Mouse (Mus musculus) liver, embryonic 15.5 days (tissue): ENCODE results near the gene Cyp2t4. TPM values are rescaled to one million over a fixed set of nuclear protein-coding genes. Genes with fewer than 3 reads are reported as not detected.
A peak's percentile ranks its signal among the peaks of the same experiment; 100 is the strongest.

Experiments used
- ATAC-seq: fragments of 200-750 bp; cut with Nextera tagmentation; 2 replicates; pipeline ENCODE4 v1.8.0; 2017; ENCODE audit warnings: moderate number of reproducible peaks, mild to moderate bottlenecking, moderate library complexity; ENCODE audit not compliant: insufficient read depth
- H3K27ac ChIP-seq: fragments of 300-500 bp; sonication (generic); replicated peaks from 2 replicates; pipeline ENCODE4 v1.5.1; 2015; ENCODE audit warnings: mild to moderate bottlenecking, inconsistent platforms
- H3K27me3 ChIP-seq: fragments of 300-500 bp; sonication (generic); 2 replicates; pipeline ENCODE4 v1.6.1; 2015; ENCODE audit warnings: mild to moderate bottlenecking, inconsistent platforms
- H3K36me3 ChIP-seq: fragments of 300-500 bp; sonication (generic); replicated peaks from 2 replicates; pipeline ENCODE4 v1.6.1; 2015; ENCODE audit warnings: moderate library complexity, mild to moderate bottlenecking, inconsistent platforms
- H3K4me1 ChIP-seq: fragments of 300-500 bp; sonication (generic); replicated peaks from 2 replicates; pipeline ENCODE4 v1.6.1; 2015; ENCODE audit warnings: inconsistent platforms
- H3K4me2 ChIP-seq: fragments of 300-500 bp; sonication (generic); 2 replicates; pipeline ENCODE4 v1.6.1; 2015; ENCODE audit warnings: moderate library complexity, mild to moderate bottlenecking, inconsistent platforms
- H3K4me3 ChIP-seq: fragments of 300-500 bp; sonication (generic); replicated peaks from 2 replicates; pipeline ENCODE4 v1.5.1; 2015; ENCODE audit warnings: mild to moderate bottlenecking, inconsistent platforms
- H3K9ac ChIP-seq: fragments of 300-500 bp; sonication (generic); 2 replicates; pipeline ENCODE4 v1.6.1; 2015; ENCODE audit warnings: moderate library complexity, mild to moderate bottlenecking, inconsistent platforms
- H3K9me3 ChIP-seq: fragments of 300-500 bp; sonication (generic); replicated peaks from 2 replicates; pipeline ENCODE4 v1.6.1; 2016; ENCODE audit warnings: inconsistent platforms
- WGBS: fragments of 180-500 bp; shearing (Covaris S2); methylation state at CpG from one replicate; pipeline ENCODE4 v1.1.7; 2015; ENCODE audit warnings: mixed read lengths; ENCODE audit not compliant: insufficient replicate concordance; 5-methylcytosine and 5-hydroxymethylcytosine counted together
- polyA plus RNA-seq: library from polyadenylated mRNA; unstranded; fragments of >200 nt; fragmentation: Nextera tagmentation; extraction: Ambion mirVana; gene quantifications from 2 replicates; pipeline ENCODE4 v1.2.1, GENCODE M21; 2015

Cyp2t4 gene
- polyA plus RNA-seq, 1 experiment from 2014 or later, result not detected

GRCm38 (mm10) chr7:27170981-27171380 is 17.5 kb downstream of the Cyp2t4 start:
- no peak for ATAC-seq
- 70% methylated on average over 3 of the region's 3 CpGs for WGBS

GRCm38 (mm10) chr7:27174496-27174895 is 21.0 kb downstream of the Cyp2t4 start:
- Histone ChIP-seq H3K36me3 (peaks cover 16% of the 10 kb centered on the region; the same call in 1 of the 2 replicates), H3K9ac (no peak overlapping the region), H3K9me3 (no peaks in the 10 kb centered on the region), H3K4me1 (peaks cover 18% of the 10 kb centered on the region), H3K27ac (no peak overlapping the region), H3K4me3 (no peak overlapping the region), H3K4me2 (no peak overlapping the region), H3K27me3 (no peaks in the 10 kb centered on the region)
- WGBS, result 80% methylated on average over 15 of the region's 15 CpGs
- ATAC-seq, result no peak

More at GRCm38 (mm10) chr7:27170981-27171380, 17.5 kb downstream of the Cyp2t4 start:
- Histone ChIP-seq H3K4me3 (no peak overlapping the region), H3K36me3 (peaks cover 16% of the 10 kb centered on the region; the same call in 1 of the 2 replicates), H3K9me3 (no peaks in the 10 kb centered on the region), H3K4me2 (no peak overlapping the region), H3K4me1 (peaks cover 17% of the 10 kb centered on the region), H3K9ac (no peak overlapping the region), H3K27ac (no peak overlapping the region), H3K27me3 (no peaks in the 10 kb centered on the region)

- ATAC-seq, result no peak
- Histone ChIP-seq H3K4me2 (no peak overlapping the region), H3K27ac (no peak overlapping the region), H3K27me3 (no peaks in the 10 kb centered on the region), H3K9me3 (no peaks in the 10 kb centered on the region), H3K4me3 (no peak overlapping the region), H3K36me3 (peaks cover 16% of the 10 kb centered on the region; the same call in 1 of the 2 replicates), H3K9ac (no peak overlapping the region), H3K4me1 (peaks cover 22% of the 10 kb centered on the region)
- 85% methylated on average over 7 of the region's 7 CpGs for WGBS
Observed at GRCm38 (mm10) chr7:27174896-27175295, 21.4 kb downstream of the Cyp2t4 start.

- WGBS, result 19% methylated on average over 4 of the region's 4 CpGs
- Histone ChIP-seq H3K4me2 (peak overlapping the region; percentile 80), H3K36me3 (peaks cover 10% of the 10 kb centered on the region; the same call in 1 of the 2 replicates), H3K27me3 (no peaks in the 10 kb centered on the region), H3K4me1 (peaks cover 33% of the 10 kb centered on the region), H3K9me3 (no peaks in the 10 kb centered on the region), H3K27ac (peak overlapping the region; percentile 91), H3K9ac (peak overlapping the region; percentile 69), H3K4me3 (peak overlapping the region; percentile 89)
- ATAC-seq, result peak; percentile 4
Observed at GRCm38 (mm10) chr7:27177942-27178323, 24.4 kb downstream of the Cyp2t4 start.

GRCm38 (mm10) chr7:27178324-27179216 is 25.1 kb downstream of the Cyp2t4 start, which contains the start of gene Rab4b:
Rab4b (minus strand) TSS chr7:27178896.
- Histone ChIP-seq H3K4me2 (peak within 1 kb of the TSS; percentile 80), H3K9ac (peak within 1 kb of the TSS; percentile 69), H3K27ac (peak within 1 kb of the TSS; percentile 91), H3K4me1 (peaks cover 33% of the 10 kb centered on the region), H3K4me3 (peak within 1 kb of the TSS; percentile 89), H3K9me3 (no peaks in the 10 kb centered on the region), H3K27me3 (no peaks in the 10 kb centered on the region), H3K36me3 (0 out of 2 replicates have a peak, but pooled peaks cover 8% of the 10 kb centered on the region)
- under 1% methylated on average over 53 of the region's 53 CpGs for WGBS
- ATAC-seq, result peak; percentile 94

DNA sequence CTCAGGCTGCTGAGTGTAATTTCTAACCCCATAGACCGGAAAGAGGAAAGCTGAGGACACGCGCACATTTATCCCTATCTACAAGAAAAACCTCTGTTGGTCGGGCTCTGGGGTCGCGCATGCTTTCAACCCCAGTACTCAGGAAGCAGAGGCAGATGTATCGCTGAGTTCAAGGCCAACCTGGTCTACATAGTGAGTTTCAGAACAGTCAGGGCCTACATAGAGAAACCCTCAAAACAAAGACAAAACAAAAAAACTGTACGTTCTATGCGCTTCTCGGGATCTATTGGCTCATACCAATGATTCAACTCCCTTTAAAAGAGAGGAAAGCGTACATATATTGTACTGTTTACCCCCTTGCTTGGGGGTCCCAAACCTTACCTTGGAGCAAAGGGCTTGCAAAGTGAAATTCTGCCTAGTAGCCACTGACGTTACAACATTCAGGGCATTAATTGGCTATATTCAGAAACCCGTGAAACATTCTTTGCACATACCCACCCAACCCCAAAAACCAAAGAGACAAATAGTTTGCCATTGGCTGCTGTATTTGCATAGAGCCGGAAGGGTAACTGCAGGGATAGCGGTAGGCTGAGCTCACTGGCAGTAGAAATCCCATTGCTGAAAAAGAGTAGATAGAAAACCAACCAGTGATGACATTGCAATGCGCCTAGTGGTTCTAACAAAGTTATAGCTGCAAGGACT is 25.9 kb downstream of the Cyp2t4 start:
- 44% methylated on average over 16 of the region's 16 CpGs for whole genome bisulfite sequencing
- H3K27me3 ChIP-seq, result no peaks in the 10 kb centered on the region
- ATAC-seq, result no peak
- H3K27ac ChIP-seq, result peak overlapping the region; percentile 58
- H3K4me2 ChIP-seq, result peak overlapping the region; percentile 80
- H3K9me3 ChIP-seq, result no peaks in the 10 kb centered on the region
- H3K4me3 ChIP-seq, result peak overlapping the region; percentile 89
- H3K9ac ChIP-seq, result 0 out of 2 replicates have a peak overlapping the region, but pooled peaks have one; percentile 39
- H3K4me1 ChIP-seq, result peaks cover 33% of the 10 kb centered on the region
- H3K36me3 ChIP-seq, result peaks cover 7% of the 10 kb centered on the region; the same call in 1 of the 2 replicates

GRCm38 (mm10) chr7:27180036-27180435 is 26.5 kb downstream of the Cyp2t4 start:
- 62% methylated on average over 5 of the region's 5 CpGs for WGBS
- no peaks in the 10 kb centered on the region for H3K9me3 ChIP-seq
- H3K4me3 ChIP-seq, result no peak overlapping the region
- H3K36me3 ChIP-seq, result peaks cover 9% of the 10 kb centered on the region
- H3K9ac ChIP-seq, result no peak overlapping the region
- no peak overlapping the region for H3K4me2 ChIP-seq
- H3K27me3 ChIP-seq, result no peaks in the 10 kb centered on the region
- 0 out of 2 replicates have a peak overlapping the region, but pooled peaks have one; percentile 58 for H3K27ac ChIP-seq
- peaks cover 33% of the 10 kb centered on the region for H3K4me1 ChIP-seq
- no peak for ATAC-seq

- Histone ChIP-seq H3K4me2 (no peak within 1 kb of the TSS), H3K4me3 (no peak within 1 kb of the TSS), H3K27ac (0 out of 2 replicates have a peak within 1 kb of the TSS, but pooled peaks have one; percentile 58), H3K36me3 (peaks cover 20% of the 10 kb centered on the region), H3K27me3 (no peaks in the 10 kb centered on the region), H3K9ac (no peak within 1 kb of the TSS), H3K4me1 (peaks cover 33% of the 10 kb centered on the region), H3K9me3 (no peaks in the 10 kb centered on the region)
- ATAC-seq, result no peak
- 61% methylated on average over 14 of the region's 14 CpGs for WGBS
Observed at GRCm38 (mm10) chr7:27180837-27181695, 27.6 kb downstream of the Cyp2t4 start, which contains the start of the genes Gm21983 and Mia. Gm21983 (minus strand) TSS chr7:27181086. Mia (minus strand) TSS chr7:27181157.

DNA sequence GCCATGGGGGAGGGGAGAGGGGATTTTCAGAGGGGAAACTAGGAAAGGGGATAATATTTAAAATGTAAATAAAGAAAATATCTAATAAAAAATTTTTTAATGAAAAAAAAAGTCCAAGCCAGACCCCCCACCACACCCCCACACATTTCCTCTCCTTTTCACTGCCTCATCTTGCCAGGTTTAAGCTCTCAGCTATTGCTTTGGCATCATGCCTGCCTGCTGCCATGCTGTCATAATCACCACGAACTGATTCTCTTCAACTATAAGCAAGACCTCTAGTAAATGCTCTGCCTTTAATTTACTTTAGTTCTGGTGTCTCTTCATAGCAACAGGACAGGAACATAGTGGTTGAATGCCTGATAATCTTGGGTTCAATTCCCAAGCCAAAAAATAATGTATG is 29.0 kb downstream of the Cyp2t4 start:
- Histone ChIP-seq H3K36me3 (peaks cover 34% of the 10 kb centered on the region), H3K27ac (no peak overlapping the region), H3K4me1 (peaks cover 31% of the 10 kb centered on the region), H3K27me3 (no peaks in the 10 kb centered on the region), H3K9me3 (no peaks in the 10 kb centered on the region), H3K9ac (no peak overlapping the region), H3K4me2 (no peak overlapping the region), H3K4me3 (no peak overlapping the region)
- 57% methylated on average over 1 of the region's 1 CpGs for WGBS
- no peak for ATAC-seq

- WGBS, result 35% methylated on average over 3 of the region's 3 CpGs
- ATAC-seq, result no peak
- H3K36me3 ChIP-seq, result peaks cover 59% of the 10 kb centered on the region
Observed at GRCm38 (mm10) chr7:27184964-27185363, 31.4 kb downstream of the Cyp2t4 start.

More at GRCm38 (mm10) chr7:27184964-27185363, 31.4 kb downstream of the Cyp2t4 start:
- H3K9ac ChIP-seq, result no peak overlapping the region
- no peak overlapping the region for H3K4me2 ChIP-seq
- no peaks in the 10 kb centered on the region for H3K9me3 ChIP-seq
- peaks cover 10% of the 10 kb centered on the region for H3K4me1 ChIP-seq
- no peak overlapping the region for H3K27ac ChIP-seq
- H3K27me3 ChIP-seq, result no peaks in the 10 kb centered on the region
- H3K4me3 ChIP-seq, result no peak overlapping the region
